Mouse (Mus musculus): ENCODE measurements around the gene Lep. TPM values are rescaled to one million over a fixed set of nuclear protein-coding genes. Genes with fewer than 3 reads are reported as not detected.

Gene Lep
- total and polyA plus RNA-seq, 2 experiments from 2014 or later: not detected

GRCm38 (mm10) chr6:29073462-29074132, 13.6 kb downstream of the Lep start:
- Histone ChIP-seq H3K27me3 (ENCODE audit: insufficient read depth, low read length) (no peaks in the 10 kb centered on the region), H3K4me3 (ENCODE audit: low read depth, low read length) (no peak overlapping the region), H3K9me3 (ENCODE audit: low read length) (no peaks in the 10 kb centered on the region), H3K4me1 (ENCODE audit: insufficient read depth) (no peaks in the 10 kb centered on the region; the same call in 1 of the 2 replicates), H3K27ac (ENCODE audit: low read depth, low read length) (no peak overlapping the region), H3K9ac (no peak overlapping the region), H3K4me2 (ENCODE audit: low read depth) (no peak overlapping the region), H3K36me3 (ENCODE audit: insufficient read depth) (no peaks in the 10 kb centered on the region)
- no peak for ATAC-seq
- WGBS: 66% methylated on average over 11 of the region's 11 CpGs
- TF ChIP-seq CTCF (IDR thresholded peaks at IDR 0.05; ENCODE audit: low read depth): no peak
- DNase-seq: no peak

- Histone ChIP-seq H3K4me3 (ENCODE audit: low read depth, low read length) (no peak overlapping the region), H3K4me2 (ENCODE audit: low read depth) (no peak overlapping the region), H3K4me1 (ENCODE audit: insufficient read depth) (no peaks in the 10 kb centered on the region; the same call in 1 of the 2 replicates), H3K9ac (no peak overlapping the region), H3K36me3 (ENCODE audit: insufficient read depth) (no peaks in the 10 kb centered on the region), H3K27me3 (ENCODE audit: insufficient read depth, low read length) (no peaks in the 10 kb centered on the region), H3K27ac (ENCODE audit: low read depth, low read length) (no peak overlapping the region), H3K9me3 (ENCODE audit: low read length) (no peaks in the 10 kb centered on the region)
- ATAC-seq (peak; percentile 23; the same call in 1 of the 2 replicates), DNase-seq (no peak)
- no peak for TF ChIP-seq CTCF (IDR thresholded peaks at IDR 0.05; ENCODE audit: low read depth)
These were observed 14.1 kb downstream of the Lep start for GRCm38 (mm10) chr6:29074133-29074469.

- Histone ChIP-seq H3K27ac (ENCODE audit: low read depth, low read length) (0 out of 2 replicates have a peak overlapping the region, but pooled peaks have one; percentile 29), H3K36me3 (ENCODE audit: insufficient read depth) (no peaks in the 10 kb centered on the region), H3K4me3 (ENCODE audit: low read depth, low read length) (no peak overlapping the region), H3K27me3 (ENCODE audit: insufficient read depth, low read length) (no peaks in the 10 kb centered on the region), H3K9ac (no peak overlapping the region), H3K9me3 (ENCODE audit: low read length) (no peaks in the 10 kb centered on the region), H3K4me2 (ENCODE audit: low read depth) (no peak overlapping the region), H3K4me1 (ENCODE audit: insufficient read depth) (peaks cover 6% of the 10 kb centered on the region; the same call in 1 of the 2 replicates)
- no peak for TF ChIP-seq CTCF (IDR thresholded peaks at IDR 0.05; ENCODE audit: low read depth)
- ATAC-seq (peak; percentile 91), DNase-seq (peak; percentile 85)
- WGBS: 31% methylated on average over 4 of the region's 4 CpGs
These were observed 19.3 kb downstream of the Lep start for GRCm38 (mm10) chr6:29079291-29079690.

- Histone ChIP-seq H3K27me3 (ENCODE audit: insufficient read depth, low read length) (no peaks in the 10 kb centered on the region), H3K9ac (no peak overlapping the region), H3K36me3 (ENCODE audit: insufficient read depth) (no peaks in the 10 kb centered on the region), H3K4me1 (ENCODE audit: insufficient read depth) (peaks cover 6% of the 10 kb centered on the region; the same call in 1 of the 2 replicates), H3K4me3 (ENCODE audit: low read depth, low read length) (no peak overlapping the region), H3K27ac (ENCODE audit: low read depth, low read length) (no peak overlapping the region), H3K9me3 (ENCODE audit: low read length) (no peaks in the 10 kb centered on the region), H3K4me2 (ENCODE audit: low read depth) (no peak overlapping the region)
- 71% methylated on average over 10 of the region's 10 CpGs for WGBS
- TF ChIP-seq CTCF (IDR thresholded peaks at IDR 0.05; ENCODE audit: low read depth): no peak
- no peak for ATAC-seq
- DNase-seq: no peak
These were observed 21.9 kb downstream of the Lep start for GRCm38 (mm10) chr6:29081826-29082363.

DNA sequence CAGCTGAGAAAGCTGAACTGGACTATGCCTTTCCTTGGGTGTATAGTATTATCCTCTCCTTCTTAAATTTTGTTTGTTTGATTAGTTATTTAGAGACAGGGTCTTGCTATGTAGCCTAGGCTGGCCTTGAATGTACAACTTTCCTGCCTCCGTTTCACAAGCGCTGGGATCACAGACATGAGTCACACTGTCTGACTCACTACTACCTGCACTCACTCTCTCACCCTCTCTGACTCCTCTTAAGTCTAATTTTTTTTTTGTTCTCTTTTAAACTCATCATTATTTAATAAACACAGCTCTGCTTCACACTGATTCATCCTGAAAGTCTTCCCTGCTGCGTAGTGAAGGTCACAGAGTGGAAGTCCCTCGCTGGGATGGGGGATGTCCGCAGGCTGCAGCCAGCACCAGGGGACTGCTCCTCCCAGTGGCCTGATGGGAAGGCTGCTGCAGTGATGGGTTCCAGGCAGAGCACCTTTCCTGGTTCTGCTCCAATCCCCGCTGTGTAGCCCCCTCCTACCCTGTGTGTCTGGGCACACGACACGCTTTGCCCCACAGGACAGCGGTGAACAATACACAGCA, 22.8 kb downstream of the Lep start:
- H3K4me3 ChIP-seq (ENCODE audit: low read depth, low read length): no peak overlapping the region
- H3K27me3 ChIP-seq (ENCODE audit: insufficient read depth, low read length): no peaks in the 10 kb centered on the region
- no peak for DNase-seq
- H3K4me1 ChIP-seq (ENCODE audit: insufficient read depth): peaks cover 6% of the 10 kb centered on the region; the same call in 1 of the 2 replicates
- no peaks in the 10 kb centered on the region for H3K36me3 ChIP-seq (ENCODE audit: insufficient read depth)
- no peak overlapping the region for H3K27ac ChIP-seq (ENCODE audit: low read depth, low read length)
- H3K9me3 ChIP-seq (ENCODE audit: low read length): no peaks in the 10 kb centered on the region
- 53% methylated on average over 9 of the region's 9 CpGs for WGBS
- no peak for TF ChIP-seq CTCF (IDR thresholded peaks at IDR 0.05; ENCODE audit: low read depth)
- ATAC-seq: no peak
- no peak overlapping the region for H3K9ac ChIP-seq
- no peak overlapping the region for H3K4me2 ChIP-seq (ENCODE audit: low read depth)

DNA sequence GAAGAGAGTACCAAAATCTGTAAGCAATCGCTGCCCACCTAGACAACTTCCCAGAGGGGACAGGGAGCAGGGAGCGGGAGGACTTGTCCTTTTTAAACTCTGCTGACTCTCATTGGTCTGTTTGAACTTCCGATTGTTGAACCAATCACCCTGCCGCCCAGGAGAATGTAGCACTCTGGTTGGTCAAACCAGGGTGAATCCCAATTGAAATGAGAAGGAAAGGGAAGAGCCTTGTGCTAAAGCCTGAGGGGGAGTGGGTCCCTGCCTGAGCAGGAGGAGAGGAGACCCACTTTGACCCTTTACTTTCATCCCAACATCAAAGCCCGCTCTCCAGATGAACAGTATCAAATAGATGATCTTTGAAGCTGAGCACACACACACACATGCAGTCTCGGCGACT, 24.4 kb downstream of the Lep start:
- no peak overlapping the region for H3K4me2 ChIP-seq (ENCODE audit: low read depth)
- H3K4me3 ChIP-seq (ENCODE audit: low read depth, low read length): no peak overlapping the region
- no peaks in the 10 kb centered on the region for H3K27me3 ChIP-seq (ENCODE audit: insufficient read depth, low read length)
- no peak for TF ChIP-seq CTCF (IDR thresholded peaks at IDR 0.05; ENCODE audit: low read depth)
- no peak overlapping the region for H3K9ac ChIP-seq
- no peak overlapping the region for H3K27ac ChIP-seq (ENCODE audit: low read depth, low read length)
- 71% methylated on average over 7 of the region's 7 CpGs for whole genome bisulfite sequencing
- peaks cover 4% of the 10 kb centered on the region; the same call in 1 of the 2 replicates for H3K4me1 ChIP-seq (ENCODE audit: insufficient read depth)
- no peaks in the 10 kb centered on the region for H3K9me3 ChIP-seq (ENCODE audit: low read length)
- H3K36me3 ChIP-seq (ENCODE audit: insufficient read depth): no peaks in the 10 kb centered on the region
- ATAC-seq (no peak), DNase-seq (no peak)
